Mouse (Mus musculus): ENCODE measurements around the gene Rhov. TPM values are rescaled to one million over a fixed set of nuclear protein-coding genes. Genes with fewer than 3 reads are reported as not detected.

The Rhov gene
- polyA plus RNA-seq, 1 experiment: 0.55 TPM

GRCm38 (mm10) chr2:119240819-119241186, 30.3 kb downstream of the Rhov start:
- Histone ChIP-seq H3ac (ENCODE audit: control insufficient read depth, insufficient read length, low read depth) (no peak overlapping the region), H3K4me3 (ENCODE audit: insufficient read depth, poor library complexity, severe bottlenecking) (no peak overlapping the region), H3K79me2 (ENCODE audit: control insufficient read depth, insufficient read depth) (no peaks in the 10 kb centered on the region), H3K27me3 (ENCODE audit: control insufficient read depth, insufficient read depth, insufficient read length) (peaks cover 15% of the 10 kb centered on the region), H3K36me3 (ENCODE audit: control insufficient read depth, insufficient read depth) (no peaks in the 10 kb centered on the region), H3K79me3 (ENCODE audit: low read depth) (no peaks in the 10 kb centered on the region)
- TF ChIP-seq CTCF (IDR thresholded peaks at IDR 0.05; ENCODE audit: control insufficient read depth, insufficient read depth, insufficient read length): no peak
- no peak for TF ChIP-seq MYOD1 (IDR thresholded peaks at IDR 0.05; ENCODE audit: control insufficient read depth, insufficient read length, low read depth)
- TF ChIP-seq FOSL1 (IDR thresholded peaks at IDR 0.05; ENCODE audit: insufficient read depth, low read length, poor library complexity, severe bottlenecking): no peak
- TF ChIP-seq MYOG (IDR thresholded peaks at IDR 0.05; ENCODE audit: control insufficient read depth, extremely low read depth, insufficient read length): no peak
- no peak for TF ChIP-seq USF1 (IDR thresholded peaks at IDR 0.05; ENCODE audit: low read depth)
- TF ChIP-seq MAX (IDR thresholded peaks at IDR 0.05): no peak
- TF ChIP-seq CEBPB (IDR thresholded peaks at IDR 0.05; ENCODE audit: low read depth): no peak

GRCm38 (mm10) chr2:119240075-119240818, 30.8 kb downstream of the Rhov start:
- Histone ChIP-seq H3ac (ENCODE audit: control insufficient read depth, insufficient read length, low read depth) (no peak overlapping the region), H3K79me3 (ENCODE audit: low read depth) (no peaks in the 10 kb centered on the region), H3K4me3 (ENCODE audit: insufficient read depth, poor library complexity, severe bottlenecking) (no peak overlapping the region), H3K27me3 (ENCODE audit: control insufficient read depth, insufficient read depth, insufficient read length) (peaks cover 15% of the 10 kb centered on the region), H3K79me2 (ENCODE audit: control insufficient read depth, insufficient read depth) (no peaks in the 10 kb centered on the region), H3K36me3 (ENCODE audit: control insufficient read depth, insufficient read depth) (no peaks in the 10 kb centered on the region)
- TF ChIP-seq CTCF (IDR thresholded peaks at IDR 0.05; ENCODE audit: control insufficient read depth, insufficient read depth, insufficient read length): no peak
- TF ChIP-seq MAX (IDR thresholded peaks at IDR 0.05): no peak
- no peak for TF ChIP-seq FOSL1 (IDR thresholded peaks at IDR 0.05; ENCODE audit: insufficient read depth, low read length, poor library complexity, severe bottlenecking)
- no peak for TF ChIP-seq USF1 (IDR thresholded peaks at IDR 0.05; ENCODE audit: low read depth)
- TF ChIP-seq MYOD1 (IDR thresholded peaks at IDR 0.05; ENCODE audit: control insufficient read depth, insufficient read length, low read depth): no peak
- TF ChIP-seq CEBPB (IDR thresholded peaks at IDR 0.05; ENCODE audit: low read depth): no peak
- no peak for TF ChIP-seq MYOG (IDR thresholded peaks at IDR 0.05; ENCODE audit: control insufficient read depth, extremely low read depth, insufficient read length)

- TF ChIP-seq CEBPB (IDR thresholded peaks at IDR 0.05; ENCODE audit: low read depth): no peak
- no peak for TF ChIP-seq USF1 (IDR thresholded peaks at IDR 0.05; ENCODE audit: low read depth)
- TF ChIP-seq CTCF (IDR thresholded peaks at IDR 0.05; ENCODE audit: control insufficient read depth, insufficient read depth, insufficient read length): no peak
- no peak for TF ChIP-seq FOSL1 (IDR thresholded peaks at IDR 0.05; ENCODE audit: insufficient read depth, low read length, poor library complexity, severe bottlenecking)
- TF ChIP-seq MAX (IDR thresholded peaks at IDR 0.05): no peak
- no peak for TF ChIP-seq MYOD1 (IDR thresholded peaks at IDR 0.05; ENCODE audit: control insufficient read depth, insufficient read length, low read depth)
- TF ChIP-seq MYOG (IDR thresholded peaks at IDR 0.05; ENCODE audit: control insufficient read depth, extremely low read depth, insufficient read length): no peak
- Histone ChIP-seq H3K79me2 (ENCODE audit: control insufficient read depth, insufficient read depth) (no peaks in the 10 kb centered on the region), H3K4me3 (ENCODE audit: insufficient read depth, poor library complexity, severe bottlenecking) (no peak overlapping the region), H3K27me3 (ENCODE audit: control insufficient read depth, insufficient read depth, insufficient read length) (peaks cover 15% of the 10 kb centered on the region), H3K79me3 (ENCODE audit: low read depth) (no peaks in the 10 kb centered on the region), H3ac (ENCODE audit: control insufficient read depth, insufficient read length, low read depth) (no peak overlapping the region), H3K36me3 (ENCODE audit: control insufficient read depth, insufficient read depth) (no peaks in the 10 kb centered on the region)
Observed at GRCm38 (mm10) chr2:119238671-119239070, 32.4 kb downstream of the Rhov start.

- no peaks in the 10 kb centered on the region for H3K79me2 ChIP-seq (ENCODE audit: control insufficient read depth, insufficient read depth)
- peaks cover 15% of the 10 kb centered on the region for H3K27me3 ChIP-seq (ENCODE audit: control insufficient read depth, insufficient read depth, insufficient read length)
- no peaks in the 10 kb centered on the region for H3K79me3 ChIP-seq (ENCODE audit: low read depth)
- TF ChIP-seq USF1 (IDR thresholded peaks at IDR 0.05; ENCODE audit: low read depth): no peak
- TF ChIP-seq MYOD1 (IDR thresholded peaks at IDR 0.05; ENCODE audit: control insufficient read depth, insufficient read length, low read depth): no peak
- TF ChIP-seq MAX (IDR thresholded peaks at IDR 0.05): no peak
- no peak for TF ChIP-seq CTCF (IDR thresholded peaks at IDR 0.05; ENCODE audit: control insufficient read depth, insufficient read depth, insufficient read length)
- no peak for TF ChIP-seq FOSL1 (IDR thresholded peaks at IDR 0.05; ENCODE audit: insufficient read depth, low read length, poor library complexity, severe bottlenecking)
- no peak for TF ChIP-seq MYOG (IDR thresholded peaks at IDR 0.05; ENCODE audit: control insufficient read depth, extremely low read depth, insufficient read length)
- TF ChIP-seq CEBPB (IDR thresholded peaks at IDR 0.05; ENCODE audit: low read depth): no peak
- H3K36me3 ChIP-seq (ENCODE audit: control insufficient read depth, insufficient read depth): no peaks in the 10 kb centered on the region
- H3ac ChIP-seq (ENCODE audit: control insufficient read depth, insufficient read length, low read depth): peak overlapping the region; percentile 39
- no peak overlapping the region for H3K4me3 ChIP-seq (ENCODE audit: insufficient read depth, poor library complexity, severe bottlenecking)
Observed at GRCm38 (mm10) chr2:119237871-119238220, 33.2 kb downstream of the Rhov start.

- H3ac ChIP-seq (ENCODE audit: control insufficient read depth, insufficient read length, low read depth): peak within 1 kb of the TSS; percentile 39
- H3K4me3 ChIP-seq (ENCODE audit: insufficient read depth, poor library complexity, severe bottlenecking): no peak within 1 kb of the TSS
- H3K36me3 ChIP-seq (ENCODE audit: control insufficient read depth, insufficient read depth): no peaks in the 10 kb centered on the region
- no peaks in the 10 kb centered on the region for H3K79me3 ChIP-seq (ENCODE audit: low read depth)
- H3K27me3 ChIP-seq (ENCODE audit: control insufficient read depth, insufficient read depth, insufficient read length): peaks cover 15% of the 10 kb centered on the region
- no peak for TF ChIP-seq FOSL1 (IDR thresholded peaks at IDR 0.05; ENCODE audit: insufficient read depth, low read length, poor library complexity, severe bottlenecking)
- no peak for TF ChIP-seq MYOG (IDR thresholded peaks at IDR 0.05; ENCODE audit: control insufficient read depth, extremely low read depth, insufficient read length)
- TF ChIP-seq CTCF (IDR thresholded peaks at IDR 0.05; ENCODE audit: control insufficient read depth, insufficient read depth, insufficient read length): no peak
- TF ChIP-seq USF1 (IDR thresholded peaks at IDR 0.05; ENCODE audit: low read depth): no peak
- no peak for TF ChIP-seq CEBPB (IDR thresholded peaks at IDR 0.05; ENCODE audit: low read depth)
- TF ChIP-seq MAX (IDR thresholded peaks at IDR 0.05): no peak
- no peak for TF ChIP-seq MYOD1 (IDR thresholded peaks at IDR 0.05; ENCODE audit: control insufficient read depth, insufficient read length, low read depth)
- no peaks in the 10 kb centered on the region for H3K79me2 ChIP-seq (ENCODE audit: control insufficient read depth, insufficient read depth)
Observed at GRCm38 (mm10) chr2:119237210-119237870, 33.7 kb downstream of the Rhov start, which contains the start of gene Spint1. TSS of gene Spint1 (plus strand) at chr2:119237362.
